Mouse (Mus musculus): ENCODE measurements around the gene Tnfsf15. TPM values are rescaled to one million over a fixed set of nuclear protein-coding genes. Genes with fewer than 3 reads are reported as not detected.

The Tnfsf15 gene
- polyA plus RNA-seq (2016; fragmentation: Nextera tagmentation; extraction: Ambion mirVana) = not detected in 2 replicates

DNA sequence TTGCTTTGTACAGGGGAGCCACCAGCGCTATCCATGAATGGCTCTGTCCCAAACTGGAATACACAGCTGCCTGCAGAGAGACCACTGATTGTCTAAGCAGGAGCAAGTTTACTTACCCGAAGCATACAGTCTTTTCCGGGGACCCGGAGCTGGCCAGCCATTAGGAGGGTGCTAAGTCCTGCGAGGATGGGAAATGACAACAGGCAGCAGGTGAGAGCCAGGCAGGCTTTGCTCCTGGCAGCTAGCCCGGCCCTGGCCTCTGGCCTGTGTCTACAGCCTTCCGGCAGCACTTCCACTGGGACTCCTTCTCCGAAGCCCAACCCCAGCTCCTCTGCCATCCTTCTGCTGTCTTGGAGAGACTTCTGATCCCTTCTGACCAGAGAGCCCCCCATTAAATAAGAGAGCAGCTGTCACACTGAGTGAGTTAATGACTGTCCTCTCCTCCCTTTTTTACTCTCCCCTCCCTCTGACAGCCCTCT, at the start of gene Tnfsf15:
Gene Tnfsf15, minus strand, starts transcription at position 421 of the 479 bp plus-strand sequence.
- no peaks in the 10 kb centered on the region for H3K9me3 ChIP-seq
- no peak within 1 kb of the TSS for H3K4me3 ChIP-seq
- peaks cover 29% of the 10 kb centered on the region for H3K4me1 ChIP-seq
- H3K27me3 ChIP-seq (replicated peaks; ENCODE audit: low read depth, poor library complexity, severe bottlenecking) = no peaks in the 10 kb centered on the region
- peak within 1 kb of the TSS; percentile 51; the same call in 1 of the 2 replicates for H3K27ac ChIP-seq (replicated peaks)
- 70% methylated on average over 8 of the region's 8 CpGs for WGBS
- H3K36me3 ChIP-seq (replicated peaks) = no peaks in the 10 kb centered on the region
- DNase-seq (ENCODE audit: low spot score) = no peak

DNA sequence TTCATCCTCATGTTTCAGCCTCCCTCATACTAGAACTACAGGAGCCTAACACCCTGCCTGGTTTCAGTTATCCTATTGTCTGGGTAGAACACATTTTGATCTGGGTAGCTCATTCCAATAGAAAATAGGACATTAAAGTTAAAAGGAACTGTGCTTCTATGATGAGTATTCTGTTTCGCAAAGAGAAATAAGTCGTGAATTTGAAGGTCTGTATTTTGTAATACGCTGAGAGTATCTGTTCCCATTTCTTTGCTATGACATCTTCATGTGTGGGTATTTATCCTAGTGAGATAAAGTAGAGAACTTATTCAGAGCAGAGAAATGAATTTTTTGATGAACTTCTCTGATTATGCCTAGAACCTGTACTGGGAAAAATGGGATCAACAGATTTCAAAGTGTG, 47.4 kb upstream of the Tnfsf15 start:
- no peak for DNase-seq (ENCODE audit: low spot score)
- Histone ChIP-seq H3K36me3 (replicated peaks) (no peaks in the 10 kb centered on the region), H3K4me3 (no peak overlapping the region), H3K27ac (replicated peaks) (no peak overlapping the region), H3K27me3 (replicated peaks; ENCODE audit: low read depth, poor library complexity, severe bottlenecking) (no peaks in the 10 kb centered on the region), H3K4me1 (no peaks in the 10 kb centered on the region), H3K9me3 (no peaks in the 10 kb centered on the region)
- WGBS = 98% methylated on average over 3 of the region's 3 CpGs

DNA sequence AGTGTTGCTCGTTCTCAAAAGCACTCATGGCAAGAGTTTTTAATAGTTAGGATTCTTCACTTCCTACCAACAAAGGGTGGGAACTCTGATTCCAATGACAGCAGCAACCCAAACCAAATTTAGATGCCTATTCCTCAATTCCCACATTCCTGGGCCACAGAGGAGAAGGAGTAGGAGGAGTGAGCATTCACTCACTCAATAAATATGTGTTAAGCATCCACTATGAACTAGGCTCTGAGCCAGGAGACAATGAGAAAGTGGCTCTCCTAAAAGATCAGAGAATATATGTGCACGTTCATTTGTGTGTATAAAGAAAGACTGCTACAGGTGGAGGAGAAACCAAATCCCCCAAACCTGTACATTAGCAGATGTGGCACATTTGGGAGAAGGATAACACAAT, 40.6 kb upstream of the Tnfsf15 start:
- no peak overlapping the region for H3K27ac ChIP-seq (replicated peaks)
- WGBS = 78% methylated on average over 2 of the region's 2 CpGs
- no peak for DNase-seq (ENCODE audit: low spot score)

DNA sequence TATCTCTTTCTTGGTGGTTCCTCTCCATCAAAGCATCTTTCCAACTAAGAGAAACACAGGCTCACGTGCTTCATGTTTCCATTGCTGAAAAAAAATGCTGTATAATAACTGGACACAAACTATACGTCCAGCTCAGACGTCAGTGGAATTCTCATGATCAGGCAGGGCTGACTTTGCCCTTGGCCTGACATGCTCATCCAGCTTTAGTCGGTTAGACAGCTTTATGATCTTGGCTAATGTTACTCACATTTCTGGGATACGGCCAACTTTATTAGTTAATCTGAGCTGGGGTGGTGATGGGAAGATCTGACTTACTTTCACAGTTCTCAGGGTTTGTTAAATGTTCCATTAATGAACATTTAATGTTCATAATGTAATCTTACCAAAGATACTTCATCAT, 38.9 kb upstream of the Tnfsf15 start:
- no peak for DNase-seq (ENCODE audit: low spot score)
- no peaks in the 10 kb centered on the region for H3K27me3 ChIP-seq (replicated peaks; ENCODE audit: low read depth, poor library complexity, severe bottlenecking)
- no peaks in the 10 kb centered on the region for H3K36me3 ChIP-seq (replicated peaks)
- 87% methylated on average over 5 of the region's 5 CpGs for WGBS
- no peaks in the 10 kb centered on the region for H3K4me1 ChIP-seq
- H3K27ac ChIP-seq (replicated peaks) = no peak overlapping the region
- H3K4me3 ChIP-seq = no peak overlapping the region
- H3K9me3 ChIP-seq = no peaks in the 10 kb centered on the region

More for the DNA sequence above, 40.6 kb upstream of the Tnfsf15 start:
- Histone ChIP-seq H3K4me3 (no peak overlapping the region), H3K36me3 (replicated peaks) (no peaks in the 10 kb centered on the region), H3K27me3 (replicated peaks; ENCODE audit: low read depth, poor library complexity, severe bottlenecking) (no peaks in the 10 kb centered on the region), H3K4me1 (no peaks in the 10 kb centered on the region), H3K9me3 (no peaks in the 10 kb centered on the region)

- Histone ChIP-seq H3K9me3 (no peaks in the 10 kb centered on the region), H3K27ac (replicated peaks) (no peak overlapping the region), H3K4me3 (no peak overlapping the region), H3K36me3 (replicated peaks) (no peaks in the 10 kb centered on the region), H3K4me1 (no peaks in the 10 kb centered on the region), H3K27me3 (replicated peaks; ENCODE audit: low read depth, poor library complexity, severe bottlenecking) (no peaks in the 10 kb centered on the region)
- WGBS = 86% methylated on average over 7 of the region's 7 CpGs
- DNase-seq (ENCODE audit: low spot score) = no peak
Observed at GRCm38 (mm10) chr4:63782970-63783613, 38.2 kb upstream of the Tnfsf15 start.

GRCm38 (mm10) chr4:63777223-63777622, 32.3 kb upstream of the Tnfsf15 start:
- DNase-seq (ENCODE audit: low spot score) = no peak
- Histone ChIP-seq H3K36me3 (replicated peaks) (no peaks in the 10 kb centered on the region), H3K27me3 (replicated peaks; ENCODE audit: low read depth, poor library complexity, severe bottlenecking) (no peaks in the 10 kb centered on the region), H3K4me3 (no peak overlapping the region), H3K27ac (replicated peaks) (no peak overlapping the region), H3K4me1 (no peaks in the 10 kb centered on the region), H3K9me3 (no peaks in the 10 kb centered on the region)
- WGBS = 88% methylated on average over 8 of the region's 8 CpGs

GRCm38 (mm10) chr4:63773306-63774090, 28.6 kb upstream of the Tnfsf15 start:
- Histone ChIP-seq H3K9me3 (no peaks in the 10 kb centered on the region), H3K27me3 (replicated peaks; ENCODE audit: low read depth, poor library complexity, severe bottlenecking) (no peaks in the 10 kb centered on the region), H3K27ac (replicated peaks) (no peak overlapping the region), H3K36me3 (replicated peaks) (no peaks in the 10 kb centered on the region), H3K4me3 (no peak overlapping the region), H3K4me1 (no peaks in the 10 kb centered on the region)
- DNase-seq (ENCODE audit: low spot score) = no peak
- WGBS = 83% methylated on average over 8 of the region's 8 CpGs

- Histone ChIP-seq H3K4me1 (no peaks in the 10 kb centered on the region), H3K4me3 (no peak overlapping the region), H3K27me3 (replicated peaks; ENCODE audit: low read depth, poor library complexity, severe bottlenecking) (no peaks in the 10 kb centered on the region), H3K36me3 (replicated peaks) (no peaks in the 10 kb centered on the region), H3K27ac (replicated peaks) (no peak overlapping the region), H3K9me3 (no peaks in the 10 kb centered on the region)
- no peak for DNase-seq (ENCODE audit: low spot score)
- 83% methylated on average over 2 of the region's 2 CpGs for WGBS
Observed at GRCm38 (mm10) chr4:63772514-63772913, 27.6 kb upstream of the Tnfsf15 start.

- Histone ChIP-seq H3K4me3 (no peak overlapping the region), H3K9me3 (no peaks in the 10 kb centered on the region), H3K4me1 (no peaks in the 10 kb centered on the region), H3K36me3 (replicated peaks) (no peaks in the 10 kb centered on the region), H3K27ac (replicated peaks) (no peak overlapping the region), H3K27me3 (replicated peaks; ENCODE audit: low read depth, poor library complexity, severe bottlenecking) (no peaks in the 10 kb centered on the region)
- 76% methylated on average over 4 of the region's 4 CpGs for WGBS
- no peak for DNase-seq (ENCODE audit: low spot score)
Observed at GRCm38 (mm10) chr4:63771291-63771690, 26.4 kb upstream of the Tnfsf15 start.

- H3K27me3 ChIP-seq (replicated peaks; ENCODE audit: low read depth, poor library complexity, severe bottlenecking) = no peaks in the 10 kb centered on the region
- no peaks in the 10 kb centered on the region for H3K9me3 ChIP-seq
- WGBS = 93% methylated on average over 3 of the region's 3 CpGs
Observed at GRCm38 (mm10) chr4:63769161-63769560, 24.2 kb upstream of the Tnfsf15 start.

DNA sequence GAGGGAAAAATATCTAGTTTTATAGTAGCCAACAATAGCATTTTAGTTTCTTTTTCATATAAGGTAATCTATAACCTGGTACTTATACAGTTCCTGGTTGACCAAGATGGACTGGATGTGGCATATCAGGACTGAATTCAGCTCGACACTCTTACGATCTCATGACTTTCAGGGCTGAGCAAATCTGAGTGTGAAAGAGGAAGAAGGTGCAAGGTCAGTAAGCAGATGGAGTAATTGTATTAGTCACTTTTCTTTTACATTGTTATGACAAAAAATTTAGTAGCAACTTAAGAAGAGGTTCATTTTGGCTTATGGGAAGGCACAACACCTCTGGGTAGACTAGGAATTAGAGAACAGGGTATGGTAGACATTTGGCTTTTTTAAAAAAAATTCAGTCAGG, 20.1 kb upstream of the Tnfsf15 start:
- no peaks in the 10 kb centered on the region for H3K36me3 ChIP-seq (replicated peaks)
- H3K9me3 ChIP-seq = no peaks in the 10 kb centered on the region
- H3K4me1 ChIP-seq = no peaks in the 10 kb centered on the region
- no peak for DNase-seq (ENCODE audit: low spot score)
- WGBS = 93% methylated on average over 2 of the region's 2 CpGs
- no peak overlapping the region for H3K4me3 ChIP-seq
- no peaks in the 10 kb centered on the region for H3K27me3 ChIP-seq (replicated peaks; ENCODE audit: low read depth, poor library complexity, severe bottlenecking)
- H3K27ac ChIP-seq (replicated peaks) = no peak overlapping the region

More at GRCm38 (mm10) chr4:63769161-63769560, 24.2 kb upstream of the Tnfsf15 start:
- no peak for DNase-seq (ENCODE audit: low spot score)
- Histone ChIP-seq H3K4me3 (no peak overlapping the region), H3K27ac (replicated peaks) (no peak overlapping the region), H3K36me3 (replicated peaks) (no peaks in the 10 kb centered on the region), H3K4me1 (no peaks in the 10 kb centered on the region)

GRCm38 (mm10) chr4:63759931-63760330, 15.0 kb upstream of the Tnfsf15 start:
- H3K4me1 ChIP-seq = no peaks in the 10 kb centered on the region
- no peak overlapping the region for H3K27ac ChIP-seq (replicated peaks)
- no peak overlapping the region for H3K4me3 ChIP-seq
- no peaks in the 10 kb centered on the region for H3K9me3 ChIP-seq
- no peaks in the 10 kb centered on the region for H3K27me3 ChIP-seq (replicated peaks; ENCODE audit: low read depth, poor library complexity, severe bottlenecking)
- WGBS = 91% methylated on average over 3 of the region's 3 CpGs
- DNase-seq (ENCODE audit: low spot score) = no peak
- H3K36me3 ChIP-seq (replicated peaks) = no peaks in the 10 kb centered on the region
